Mouse (Mus musculus): Measurements from ENCODE around the gene Eif4e2. TPM values are rescaled to one million over a fixed set of nuclear protein-coding genes. Genes with fewer than 3 reads are reported as not detected.

Eif4e2 gene
- total RNA-seq, 1 experiment from 2014 or later = 145 TPM

GRCm38 (mm10) chr1:87245929-87246815, 32.5 kb downstream of the Eif4e2 start:
- peak; percentile 69 for ATAC-seq (replicated peaks; ENCODE audit: insufficient number of reproducible peaks, low FRiP score, low TSS enrichment, poor library complexity, severe bottlenecking)

- no peak for ATAC-seq (replicated peaks; ENCODE audit: insufficient number of reproducible peaks, low FRiP score, low TSS enrichment, poor library complexity, severe bottlenecking)
Measured at GRCm38 (mm10) chr1:87252040-87252609, 38.4 kb downstream of the Eif4e2 start.

- no peak for ATAC-seq (replicated peaks; ENCODE audit: insufficient number of reproducible peaks, low FRiP score, low TSS enrichment, poor library complexity, severe bottlenecking)
Measured at GRCm38 (mm10) chr1:87255173-87255572, 41.5 kb downstream of the Eif4e2 start.

- no peak for ATAC-seq (replicated peaks; ENCODE audit: insufficient number of reproducible peaks, low FRiP score, low TSS enrichment, poor library complexity, severe bottlenecking)
Measured at GRCm38 (mm10) chr1:87257691-87258090, 44.0 kb downstream of the Eif4e2 start.

GRCm38 (mm10) chr1:87258484-87258883, 44.8 kb downstream of the Eif4e2 start:
- no peak for ATAC-seq (replicated peaks; ENCODE audit: insufficient number of reproducible peaks, low FRiP score, low TSS enrichment, poor library complexity, severe bottlenecking)

- no peak for ATAC-seq (replicated peaks; ENCODE audit: insufficient number of reproducible peaks, low FRiP score, low TSS enrichment, poor library complexity, severe bottlenecking)
Measured at GRCm38 (mm10) chr1:87259316-87259715, 45.6 kb downstream of the Eif4e2 start.

- no peak for ATAC-seq (replicated peaks; ENCODE audit: insufficient number of reproducible peaks, low FRiP score, low TSS enrichment, poor library complexity, severe bottlenecking)
Measured at GRCm38 (mm10) chr1:87263257-87263656, 49.5 kb downstream of the Eif4e2 start.

GRCm38 (mm10) chr1:87263796-87264133, 50.1 kb downstream of the Eif4e2 start:
- ATAC-seq (replicated peaks; ENCODE audit: insufficient number of reproducible peaks, low FRiP score, low TSS enrichment, poor library complexity, severe bottlenecking) = no peak

GRCm38 (mm10) chr1:87264134-87265006, 50.7 kb downstream of the Eif4e2 start, which contains the start of gene Efhd1:
Gene Efhd1 (plus strand): TSS chr1:87264363.
- no peak for ATAC-seq (replicated peaks; ENCODE audit: insufficient number of reproducible peaks, low FRiP score, low TSS enrichment, poor library complexity, severe bottlenecking)

GRCm38 (mm10) chr1:87265200-87265599, 51.5 kb downstream of the Eif4e2 start:
- no peak for ATAC-seq (replicated peaks; ENCODE audit: insufficient number of reproducible peaks, low FRiP score, low TSS enrichment, poor library complexity, severe bottlenecking)

GRCm38 (mm10) chr1:87266296-87267090, 52.8 kb downstream of the Eif4e2 start:
- no peak for ATAC-seq (replicated peaks; ENCODE audit: insufficient number of reproducible peaks, low FRiP score, low TSS enrichment, poor library complexity, severe bottlenecking)

- no peak for ATAC-seq (replicated peaks; ENCODE audit: insufficient number of reproducible peaks, low FRiP score, low TSS enrichment, poor library complexity, severe bottlenecking)
Measured at GRCm38 (mm10) chr1:87270204-87270603, 56.5 kb downstream of the Eif4e2 start.

- ATAC-seq (replicated peaks; ENCODE audit: insufficient number of reproducible peaks, low FRiP score, low TSS enrichment, poor library complexity, severe bottlenecking) = no peak
Measured at GRCm38 (mm10) chr1:87270641-87271467, 57.1 kb downstream of the Eif4e2 start.

- no peak for ATAC-seq (replicated peaks; ENCODE audit: insufficient number of reproducible peaks, low FRiP score, low TSS enrichment, poor library complexity, severe bottlenecking)
Measured at GRCm38 (mm10) chr1:87271596-87271995, 57.9 kb downstream of the Eif4e2 start.

GRCm38 (mm10) chr1:87272462-87272861, 58.7 kb downstream of the Eif4e2 start:
- no peak for ATAC-seq (replicated peaks; ENCODE audit: insufficient number of reproducible peaks, low FRiP score, low TSS enrichment, poor library complexity, severe bottlenecking)

GRCm38 (mm10) chr1:87273514-87273942, 59.8 kb downstream of the Eif4e2 start:
- no peak for ATAC-seq (replicated peaks; ENCODE audit: insufficient number of reproducible peaks, low FRiP score, low TSS enrichment, poor library complexity, severe bottlenecking)

- ATAC-seq (replicated peaks; ENCODE audit: insufficient number of reproducible peaks, low FRiP score, low TSS enrichment, poor library complexity, severe bottlenecking) = no peak
Measured at GRCm38 (mm10) chr1:87274134-87274533, 60.4 kb downstream of the Eif4e2 start.

GRCm38 (mm10) chr1:87275151-87275550, 61.4 kb downstream of the Eif4e2 start:
- no peak for ATAC-seq (replicated peaks; ENCODE audit: insufficient number of reproducible peaks, low FRiP score, low TSS enrichment, poor library complexity, severe bottlenecking)

Data from monocyte, adult 5-6 weeks (primary cell).